8 mouse cellular contexts compared by ENCODE assay signal in the genomic region with DNA sequence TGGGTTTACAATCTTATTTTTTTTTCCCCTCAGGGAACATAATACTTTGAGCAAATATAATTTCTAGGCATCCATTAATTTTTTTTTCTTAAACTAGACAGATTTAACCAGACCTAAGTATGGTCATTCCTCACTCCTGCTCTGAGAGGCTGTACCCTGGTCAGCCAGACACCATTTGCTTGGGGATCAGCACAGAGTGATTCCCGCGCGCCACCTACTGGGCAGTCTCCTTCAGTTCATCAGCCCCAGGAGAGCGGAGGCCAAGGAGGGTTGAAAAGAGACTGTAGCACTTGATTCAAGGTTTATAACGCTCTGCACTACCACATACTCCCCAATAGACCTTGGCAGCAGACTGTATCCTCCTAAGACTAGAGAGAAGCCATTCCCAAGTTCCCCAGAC.
DNase-seq lines count a peak whose midpoint lies in the region; ATAC-seq and TF ChIP-seq lines count a peak whose summit lies in the region.

No protein-coding gene starts in this region.

- no peak for TF ChIP-seq EP300 in liver, postnatal 0 days (IDR thresholded peaks at IDR 0.05; ENCODE audit: low read depth)

- peak; percentile 55 for DNase-seq in ES-CJ7 (ENCODE audit: low read depth, low spot score)
- peak; percentile 5 for DNase-seq in c-Kit-positive CD71-positive TER-119-negative erythroid progenitor cells, embryonic 14.5 days (ENCODE audit: low read depth)
- peak; percentile 90 for DNase-seq in forebrain, embryonic 11.5 days (ENCODE audit: low spot score)
- peak; percentile 81 to 90 for DNase-seq in heart, postnatal 10 days
- peak; percentile 68 to 92 for DNase-seq in kidney, postnatal 36 days
- DNase-seq in liver, postnatal 0 days: peak; percentile 75
- DNase-seq in ovary, adult 18-20 months (ENCODE audit: low spot score): peak; percentile 51
- peak; percentile 78 to 81 for DNase-seq in urinary bladder, postnatal 36 days (ENCODE audit: low spot score in 2 of 2)

- H3K9me3 ChIP-seq in forebrain, embryonic 11.5 days (ENCODE audit: control insufficient read depth, low read length): no peaks in the 10 kb centered on the region
- H3K9me3 ChIP-seq in liver, postnatal 0 days (ENCODE audit: low read length): no peaks in the 10 kb centered on the region

- H3K27me3 ChIP-seq in forebrain, embryonic 11.5 days (ENCODE audit: control insufficient read depth, insufficient read depth, low read length): no peaks in the 10 kb centered on the region
- H3K27me3 ChIP-seq in liver, postnatal 0 days (ENCODE audit: insufficient read depth, low read length): no peaks in the 10 kb centered on the region

- no peak overlapping the region for H3K27ac ChIP-seq in forebrain, embryonic 11.5 days (ENCODE audit: low read depth, low read length)
- no peak overlapping the region for H3K27ac ChIP-seq in liver, postnatal 0 days (ENCODE audit: low read depth)

- intact Hi-C loops in heart, postnatal 10 days (cut with DNase I): loop anchor here (2.0 to 5.0 kb wide), 3 partner anchors 579 to 1283 kb away; no protein-coding TSS in a partner anchor

- ATAC-seq in forebrain, embryonic 11.5 days (replicated peaks; ENCODE audit: low FRiP score): peak; percentile 63; the same call in 1 of the 2 replicates
- no peak for ATAC-seq in liver, postnatal 0 days

- no peaks in the 10 kb centered on the region for H3K36me3 ChIP-seq in forebrain, embryonic 11.5 days (ENCODE audit: control insufficient read depth, insufficient read depth, low read length)
- H3K36me3 ChIP-seq in liver, postnatal 0 days (replicated peaks; ENCODE audit: insufficient read depth, low read length): no peaks in the 10 kb centered on the region

- 6% methylated on average over 5 of the region's 5 CpGs for WGBS in forebrain, embryonic 11.5 days
- 5% methylated on average over 5 of the region's 5 CpGs for WGBS in liver, postnatal 0 days (ENCODE audit: insufficient replicate concordance)

- no peak overlapping the region for H3K9ac ChIP-seq in forebrain, embryonic 11.5 days (ENCODE audit: low read length)
- H3K9ac ChIP-seq in liver, postnatal 0 days (replicated peaks): no peak overlapping the region

- no peak overlapping the region for H3K4me2 ChIP-seq in forebrain, embryonic 11.5 days (ENCODE audit: low read depth, low read length, severe bottlenecking)
- no peak overlapping the region for H3K4me2 ChIP-seq in liver, postnatal 0 days (ENCODE audit: low read depth, low read length)

- H3K4me1 ChIP-seq in forebrain, embryonic 11.5 days (replicated peaks; ENCODE audit: control insufficient read depth, insufficient read depth, low read length): no peaks in the 10 kb centered on the region
- no peaks in the 10 kb centered on the region for H3K4me1 ChIP-seq in liver, postnatal 0 days (ENCODE audit: insufficient read depth)

- peak; percentile 80 for TF ChIP-seq CTCF in liver, postnatal 0 days (IDR thresholded peaks at IDR 0.05; ENCODE audit: low read depth)

- H3K4me3 ChIP-seq in forebrain, embryonic 11.5 days (ENCODE audit: low read depth, low read length): no peak overlapping the region
- no peak overlapping the region for H3K4me3 ChIP-seq in liver, postnatal 0 days (ENCODE audit: low read depth, low read length)

Comparison
In these comparisons a context has a peak if more than half of its experiments do, and no peak if none do; other contexts are left out.
1. DNase-seq: peak in every context shown above with its lines; median percentile 90 in forebrain, embryonic 11.5 days; 86 in heart, postnatal 10 days; 80 in kidney, postnatal 36 days; 80 in urinary bladder, postnatal 36 days; 75 in liver, postnatal 0 days; 55 in ES-CJ7; 51 in ovary, adult 18-20 months; 5 in c-Kit-positive CD71-positive TER-119-negative erythroid progenitor cells, embryonic 14.5 days.